Mouse (Mus musculus) heart, adult 8-10 months (tissue): ENCODE measurements at regions not wholly inside any gene's neighbourhood (a gene's known extent, or its start where the extent isn't known, plus 50 kb on each side); places are given as distances from the start of the nearest gene placed in this dataset.

Experiments
- DNase-seq: peaks from one replicate; pipeline ENCODE4 v3.0.0; 2022; ENCODE audit warnings: low spot score

DNA sequence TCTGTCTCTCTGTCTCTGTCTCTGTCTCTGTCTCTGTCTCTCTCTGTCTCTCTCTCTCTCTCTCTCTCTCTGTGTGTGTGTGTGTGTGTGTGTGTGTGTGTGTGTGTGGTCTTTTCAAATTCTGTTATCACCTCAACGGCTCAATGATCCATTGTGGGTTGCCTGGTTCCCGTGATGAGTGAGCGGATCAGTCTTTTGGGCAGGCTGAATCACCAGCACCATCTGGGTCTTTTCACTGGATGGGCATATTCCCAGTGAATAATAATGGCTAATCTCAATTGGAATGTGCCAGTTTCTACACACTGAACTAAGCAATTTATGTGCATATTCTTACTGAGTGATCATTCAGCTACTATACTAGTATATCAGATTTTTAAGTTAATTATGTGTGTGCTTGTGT is 216.4 kb downstream of the Lmx1a start:
- no peak for DNase-seq

DNA sequence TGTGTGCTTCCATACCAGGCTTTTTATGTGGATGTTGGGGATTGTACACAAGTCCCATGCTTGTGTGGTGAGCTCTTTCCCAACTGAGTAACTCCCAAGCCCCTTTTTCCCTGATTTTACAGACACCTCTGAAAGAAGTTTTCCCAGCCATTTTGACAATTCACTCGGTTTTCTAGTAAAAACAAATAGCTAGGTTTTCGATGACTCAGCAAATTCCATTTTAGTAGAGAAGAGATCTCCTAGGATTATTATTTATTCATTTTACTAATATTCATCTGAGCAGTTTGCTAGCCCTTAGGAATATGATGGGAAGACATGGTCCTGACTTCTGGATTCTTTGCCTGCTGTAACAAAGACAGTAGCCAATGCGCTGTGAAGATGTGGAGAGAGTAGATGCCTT is 223.0 kb downstream of the Lmx1a start:
- DNase-seq = no peak

DNA sequence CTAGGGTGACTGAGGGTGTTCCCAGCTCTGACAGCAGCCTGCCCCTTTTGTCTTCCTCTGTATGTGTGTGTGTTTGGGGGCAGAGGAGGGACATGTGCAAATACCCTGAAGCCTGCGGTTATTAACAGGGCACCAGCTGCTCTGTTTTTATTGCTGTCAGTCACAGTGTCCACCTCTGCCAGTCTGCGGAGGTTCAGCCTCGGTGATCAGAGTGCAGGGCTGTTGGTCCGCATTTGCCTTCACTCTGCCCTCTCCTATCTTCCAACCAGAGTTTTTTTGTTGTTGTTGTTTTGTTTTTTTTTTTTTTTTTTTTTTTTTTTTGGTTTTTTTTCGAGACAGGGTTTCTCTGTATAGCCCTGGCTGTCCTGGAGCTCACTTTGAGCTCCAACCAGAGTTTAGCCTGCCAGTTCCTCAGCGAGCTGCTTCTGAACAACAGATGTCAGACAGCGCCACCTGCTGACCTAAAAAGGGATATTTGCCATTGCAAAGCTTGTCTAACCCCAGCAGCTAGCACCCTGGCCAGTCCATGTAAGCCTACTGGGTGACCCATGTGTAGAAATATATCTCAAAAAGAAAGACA is 226.0 kb downstream of the Lmx1a start:
- peak; percentile 42 for DNase-seq

DNA sequence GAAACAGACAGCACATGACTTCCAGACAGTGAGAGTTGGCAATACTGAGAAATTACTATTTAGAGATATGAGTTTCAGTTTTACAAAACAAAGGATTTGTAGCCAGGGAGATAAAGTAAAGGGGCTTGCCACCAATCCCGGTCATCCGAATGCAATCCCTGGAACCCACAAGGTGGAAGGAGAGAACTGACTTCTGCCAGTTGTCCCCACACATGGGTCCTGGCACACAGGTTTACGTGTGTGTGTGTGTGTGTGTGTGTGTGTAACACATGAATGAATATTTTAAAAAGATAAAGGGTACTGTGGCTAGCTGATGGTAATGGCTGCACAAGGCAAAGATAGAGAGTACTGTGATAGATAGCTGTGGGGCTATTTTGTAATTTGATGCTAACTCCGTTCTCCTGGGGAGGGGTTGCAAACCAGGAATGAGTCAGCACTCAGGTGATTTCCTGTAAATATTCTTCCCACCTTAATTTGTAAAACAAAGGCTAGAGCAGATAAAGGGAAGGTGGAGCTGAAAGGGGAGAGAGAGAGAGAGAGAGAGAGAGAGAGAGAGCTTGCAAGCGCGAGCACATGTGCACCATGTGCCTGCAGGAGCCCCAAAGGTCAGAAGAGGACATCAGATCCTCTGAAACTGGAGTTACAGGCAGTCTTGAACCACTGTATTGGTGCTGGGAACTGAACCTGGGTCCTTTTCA is 226.7 kb downstream of the Lmx1a start:
- DNase-seq = no peak

DNA sequence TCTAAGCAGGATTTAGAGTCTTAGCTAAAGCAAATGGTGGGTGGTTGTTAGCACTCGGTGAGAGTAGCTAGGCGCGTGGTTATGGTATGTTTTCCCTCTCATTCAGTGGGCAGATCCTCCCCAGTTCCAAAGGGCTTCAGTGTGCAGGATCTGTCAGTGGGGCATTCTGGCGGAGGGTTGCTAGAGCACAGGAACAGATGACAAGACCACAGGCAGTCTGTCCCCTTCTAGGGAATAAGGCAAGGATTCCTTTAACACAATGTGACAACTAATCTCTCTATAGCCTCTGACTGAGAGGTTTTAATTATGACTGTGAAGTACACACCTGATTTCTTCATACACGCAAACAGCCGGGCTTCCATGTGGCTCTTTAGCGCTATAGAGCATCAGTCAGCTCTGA is 233.9 kb downstream of the Lmx1a start:
- no peak for DNase-seq

DNA sequence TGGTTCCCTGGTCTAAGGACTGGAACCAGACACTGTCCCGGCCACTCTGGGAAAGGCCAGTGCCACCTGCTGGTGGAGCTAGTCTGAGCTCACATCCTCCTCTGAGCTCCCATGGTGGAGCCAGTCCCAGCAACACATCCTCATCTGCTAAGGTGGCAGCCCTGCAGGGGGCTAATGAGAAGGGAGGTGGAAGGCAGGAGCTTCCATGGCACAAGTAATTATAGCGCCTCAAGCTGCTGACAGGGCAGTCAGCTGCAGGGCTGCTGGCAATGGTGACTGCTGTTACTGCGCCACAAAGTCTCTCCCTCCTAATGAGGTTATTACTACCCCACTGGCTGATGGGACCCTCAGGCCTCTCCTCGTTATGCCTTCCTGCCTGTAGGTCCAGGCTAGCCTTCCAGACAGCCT is 239.0 kb downstream of the Lmx1a start:
- DNase-seq = no peak

DNA sequence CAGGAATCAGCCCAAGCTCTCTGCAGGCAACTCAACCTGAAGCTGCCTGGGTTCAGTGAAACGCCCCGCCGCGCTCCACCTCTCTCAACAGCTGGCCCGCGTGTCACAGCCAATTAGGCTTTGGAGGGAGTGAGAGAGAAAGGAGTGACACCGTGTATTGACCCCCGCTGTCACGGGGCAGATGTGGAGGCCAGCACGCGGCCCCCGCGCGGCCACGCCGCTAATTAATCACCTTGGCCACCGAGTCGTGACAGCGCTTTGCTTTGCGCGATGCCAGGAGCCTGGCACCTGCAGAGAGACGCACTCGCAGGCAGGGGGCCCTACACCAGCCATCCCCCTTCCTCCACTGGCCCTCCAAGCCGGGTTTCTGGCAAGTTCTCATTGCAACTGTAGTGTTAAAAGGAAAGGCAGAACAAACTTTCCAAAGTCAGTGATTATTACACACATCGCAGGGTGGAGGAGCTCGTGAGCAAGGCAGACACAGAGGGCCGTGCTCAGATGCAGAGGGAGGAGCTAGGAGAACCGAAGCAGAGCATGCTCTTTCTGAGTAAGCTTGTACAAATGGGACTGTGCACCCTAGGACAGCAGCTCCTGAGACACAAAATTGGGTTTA is 240.8 kb downstream of the Lmx1a start:
- DNase-seq = no peak

DNA sequence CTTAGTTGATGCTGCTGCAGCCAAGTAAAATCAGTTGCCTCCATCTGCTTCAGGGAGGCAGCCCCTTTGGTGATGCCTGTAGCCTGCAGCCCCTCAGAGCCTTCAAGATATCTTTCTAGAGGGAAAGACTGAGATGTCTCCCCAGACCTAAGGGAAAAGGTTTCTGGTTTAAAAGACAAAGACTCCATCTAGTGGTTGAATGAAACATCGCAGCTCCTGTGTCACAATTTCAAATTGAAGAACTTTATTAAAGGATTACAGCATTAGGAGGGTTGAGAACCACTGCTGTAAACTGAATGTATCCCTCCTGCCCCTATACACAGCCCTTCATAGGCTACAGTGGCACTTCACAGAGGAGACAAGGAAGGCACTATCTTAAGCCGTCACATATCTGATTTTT is 243.1 kb downstream of the Lmx1a start:
- DNase-seq = peak; percentile 12

DNA sequence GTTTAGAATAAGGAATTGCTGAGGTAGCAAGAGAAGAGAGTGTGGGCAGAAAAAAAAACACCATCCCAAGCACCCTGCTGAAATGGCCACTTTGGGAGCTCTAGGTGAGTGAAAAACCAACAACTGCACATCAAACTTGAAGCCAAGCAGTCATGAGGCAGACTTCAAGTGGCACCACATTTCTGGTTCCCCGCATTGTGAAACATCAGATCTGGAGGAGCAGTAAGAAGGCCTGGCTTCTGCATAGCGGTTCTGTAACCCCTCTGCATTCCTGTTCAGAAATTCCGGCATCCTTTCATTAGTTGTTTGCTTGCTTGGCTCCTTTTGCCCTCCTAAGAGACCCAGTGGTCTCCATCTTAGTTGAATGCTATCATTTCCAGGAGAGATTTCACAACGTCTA is 247.7 kb downstream of the Lmx1a start:
- DNase-seq = no peak

DNA sequence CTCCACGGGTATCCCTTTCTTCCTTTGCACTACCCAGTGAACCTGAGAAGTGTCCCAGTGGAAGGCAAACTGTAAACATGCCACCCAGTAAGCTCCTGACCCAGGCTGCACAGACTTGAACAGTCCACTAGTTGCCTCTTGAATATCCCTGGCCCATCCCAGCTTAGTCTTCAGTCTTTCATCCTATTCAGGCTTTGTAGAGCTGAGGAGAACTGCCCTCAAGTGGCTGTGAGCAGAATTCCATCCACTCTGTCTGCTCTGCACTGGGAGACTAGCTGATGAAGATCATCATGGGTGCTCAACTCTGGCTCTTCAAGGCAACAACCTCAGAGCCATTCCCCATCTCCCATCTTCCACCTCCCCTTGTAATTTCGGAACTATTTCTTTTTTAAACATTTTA is 249.1 kb downstream of the Lmx1a start:
- DNase-seq = no peak

DNA sequence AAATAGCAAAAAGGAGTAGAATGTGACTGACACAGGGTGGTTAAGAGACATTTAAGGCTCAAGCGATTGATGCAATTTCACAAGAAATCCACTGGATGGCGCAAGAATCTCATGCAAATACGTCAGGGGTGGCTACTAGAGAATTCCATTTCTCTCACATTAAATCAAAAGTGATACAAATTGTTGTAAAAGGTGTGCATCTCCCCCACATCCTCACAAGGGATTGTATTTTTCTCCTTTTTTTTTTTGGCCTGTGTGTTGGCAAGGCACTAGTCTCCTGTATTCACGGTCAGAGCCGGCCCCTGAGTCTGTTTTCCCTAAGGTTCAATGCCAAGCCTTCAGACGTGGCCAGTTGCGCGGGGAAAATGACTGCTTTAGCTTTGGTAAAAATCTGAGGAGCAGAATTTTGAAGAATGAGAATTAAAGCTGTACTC is 253.0 kb downstream of the Lmx1a start:
- DNase-seq = peak; percentile 26

DNA sequence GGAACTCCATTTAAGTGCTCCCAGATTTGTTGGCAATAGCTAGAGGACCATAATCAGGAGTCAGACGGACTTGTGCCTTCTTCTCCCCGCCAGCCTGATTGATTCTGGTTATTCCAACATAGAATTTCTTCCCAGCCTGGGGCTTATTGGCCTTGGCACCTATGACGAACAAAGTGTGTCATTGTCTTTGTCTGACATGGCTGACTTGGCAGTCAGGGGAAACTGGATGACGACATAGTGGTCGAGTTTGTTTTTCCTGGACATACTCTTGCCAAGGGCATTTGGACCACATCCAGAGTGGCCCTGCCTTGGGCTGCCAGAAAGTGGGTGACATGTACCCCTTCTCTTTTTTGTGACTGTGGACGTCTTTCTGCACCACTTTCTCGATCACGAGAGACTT is 254.1 kb downstream of the Lmx1a start:
- no peak for DNase-seq

DNA sequence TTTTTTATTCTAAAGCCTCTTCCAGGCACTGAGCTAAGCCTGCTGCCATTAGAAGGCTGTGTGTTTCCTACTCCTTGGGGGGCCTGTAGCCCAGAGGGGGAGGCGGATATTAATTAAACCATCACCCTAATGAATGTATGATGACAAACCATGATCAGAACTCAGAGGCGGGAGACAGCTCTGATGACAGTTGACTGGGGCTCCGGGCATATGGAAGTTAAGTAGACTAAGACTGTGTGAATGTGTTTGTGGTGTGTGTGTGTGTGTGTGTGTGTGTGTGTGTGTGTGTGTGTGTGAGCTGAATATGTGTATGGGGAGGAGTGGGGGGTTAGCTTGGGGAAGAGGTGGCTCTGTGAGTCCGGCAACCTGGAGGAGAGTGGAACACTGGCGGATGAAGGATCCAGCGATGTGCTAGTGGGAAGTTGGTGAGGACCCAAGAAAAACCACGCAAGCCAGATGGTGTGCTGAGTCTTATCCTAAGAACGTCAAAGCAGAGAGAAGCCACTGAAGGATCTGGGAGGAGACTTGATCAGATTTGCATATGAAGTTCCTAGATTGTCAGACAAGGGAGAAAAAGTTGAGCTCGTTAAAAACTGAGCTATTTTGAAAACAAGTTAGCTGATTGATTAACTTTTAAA is 256.7 kb downstream of the Lmx1a start:
- no peak for DNase-seq

DNA sequence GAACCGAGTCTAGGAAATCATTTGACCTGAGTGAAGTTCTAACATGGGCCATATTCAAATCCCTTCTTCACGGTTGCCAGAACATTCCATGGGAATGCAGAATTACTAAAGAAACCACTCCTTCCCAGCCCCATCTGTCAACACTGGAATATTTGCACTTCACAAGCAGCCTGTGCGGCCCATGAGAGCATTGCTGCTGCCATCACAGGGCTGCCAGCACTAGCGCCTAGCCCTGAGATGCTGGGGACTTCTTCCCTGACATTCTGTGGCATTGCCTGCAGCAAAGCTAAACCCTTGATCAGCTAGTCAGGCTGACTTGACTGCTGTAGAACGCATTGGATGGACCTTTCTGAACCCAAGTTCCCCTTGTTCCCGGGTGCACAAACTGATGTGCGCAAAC is 258.8 kb downstream of the Lmx1a start:
- DNase-seq = no peak

DNA sequence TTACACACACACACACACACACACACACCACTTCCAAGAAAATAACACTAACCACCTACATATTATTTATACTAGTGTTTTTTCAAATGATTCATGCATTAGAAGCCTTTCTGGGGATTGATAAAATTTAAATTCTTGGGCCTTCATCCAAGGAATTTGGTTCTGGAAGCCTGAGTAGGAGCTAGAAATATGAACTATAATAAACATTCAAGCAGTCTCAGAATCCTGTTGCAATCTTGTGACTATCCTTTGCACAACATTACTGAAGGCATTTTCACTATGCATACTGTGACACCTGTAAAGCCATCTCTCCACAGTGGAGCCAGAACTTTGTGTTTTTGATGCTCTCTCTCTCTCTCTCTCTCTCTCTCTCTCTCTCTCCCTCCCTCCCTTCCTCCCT is 262.7 kb downstream of the Lmx1a start:
- DNase-seq = no peak

DNA sequence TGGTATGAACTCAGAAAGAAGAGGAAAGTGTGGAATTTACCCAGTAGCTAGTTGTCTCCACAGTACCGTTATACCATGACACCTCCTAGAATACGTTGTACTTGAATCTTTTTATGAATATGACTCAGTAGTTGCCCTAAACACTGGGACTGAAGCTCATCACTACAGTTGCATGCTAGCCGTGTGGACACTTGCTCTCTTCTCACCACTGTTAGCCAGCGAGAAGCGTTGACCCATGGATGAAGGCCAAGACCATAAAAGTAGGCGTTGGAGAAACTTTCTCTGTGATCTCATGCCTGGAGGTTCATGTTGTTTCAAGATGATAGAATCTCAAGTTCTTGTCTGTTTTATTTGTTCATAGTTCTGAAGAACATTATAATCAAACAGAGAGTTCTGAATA is 269.5 kb downstream of the Lmx1a start:
- no peak for DNase-seq

DNA sequence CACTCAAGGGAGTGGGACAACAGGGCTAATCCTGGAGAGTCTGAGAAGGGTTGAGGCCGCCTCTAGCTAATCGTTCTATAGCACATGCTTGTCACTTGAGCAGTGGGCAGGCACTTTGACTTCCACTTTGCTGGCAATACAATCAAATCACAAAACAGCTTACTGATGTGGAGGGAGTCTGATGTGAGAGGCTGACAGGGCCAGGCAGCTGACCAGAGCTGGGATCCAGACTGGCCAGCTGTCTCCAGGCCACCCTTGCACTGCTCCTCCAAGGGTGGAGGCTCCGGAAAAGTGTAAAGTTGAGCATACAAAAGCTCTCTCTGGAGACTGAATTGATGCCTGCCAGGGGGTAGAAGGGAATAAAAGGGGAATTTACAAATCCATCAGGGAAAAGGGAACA is 280.5 kb downstream of the Lmx1a start:
- DNase-seq = peak; percentile 3

DNA sequence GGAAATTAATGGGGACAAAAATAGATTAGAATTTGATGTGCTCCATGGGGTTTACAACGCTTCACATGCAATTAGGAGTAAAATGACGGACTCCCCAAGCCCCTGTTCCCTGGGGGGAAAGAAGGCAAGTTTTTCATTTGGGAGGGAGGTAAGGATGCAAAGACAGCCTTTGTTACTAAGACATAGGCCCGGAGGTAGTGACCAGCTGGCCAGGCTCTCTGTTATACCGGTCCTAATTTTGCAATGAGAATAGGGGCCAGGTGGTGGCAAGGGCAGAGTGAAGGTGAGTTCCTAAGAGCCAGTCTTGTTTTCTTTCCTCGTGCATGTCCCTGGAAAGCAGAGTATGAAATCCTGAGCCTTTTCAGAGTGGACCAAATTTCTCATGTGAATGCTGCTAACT is 280.9 kb downstream of the Lmx1a start:
- no peak for DNase-seq

DNA sequence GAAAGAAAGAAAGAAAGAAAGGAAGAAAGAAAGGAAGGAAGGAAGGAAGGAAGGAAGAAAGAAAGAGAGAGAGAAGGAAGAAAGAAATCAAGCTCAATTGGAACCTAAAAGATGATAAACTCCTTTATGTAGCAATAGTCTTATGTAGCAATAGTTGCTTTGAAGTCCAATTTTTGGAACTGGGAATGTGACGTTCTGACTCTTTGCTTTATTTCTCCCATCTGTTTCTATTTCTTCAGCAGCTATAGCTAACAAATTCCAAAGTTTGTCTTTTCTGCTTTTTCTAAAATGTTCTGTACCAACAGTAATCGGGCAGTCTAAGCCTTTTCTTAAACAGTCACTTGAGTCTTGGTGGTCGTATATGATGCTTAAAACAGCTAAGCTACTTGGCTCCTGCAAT is 287.7 kb downstream of the Lmx1a start:
- no peak for DNase-seq

DNA sequence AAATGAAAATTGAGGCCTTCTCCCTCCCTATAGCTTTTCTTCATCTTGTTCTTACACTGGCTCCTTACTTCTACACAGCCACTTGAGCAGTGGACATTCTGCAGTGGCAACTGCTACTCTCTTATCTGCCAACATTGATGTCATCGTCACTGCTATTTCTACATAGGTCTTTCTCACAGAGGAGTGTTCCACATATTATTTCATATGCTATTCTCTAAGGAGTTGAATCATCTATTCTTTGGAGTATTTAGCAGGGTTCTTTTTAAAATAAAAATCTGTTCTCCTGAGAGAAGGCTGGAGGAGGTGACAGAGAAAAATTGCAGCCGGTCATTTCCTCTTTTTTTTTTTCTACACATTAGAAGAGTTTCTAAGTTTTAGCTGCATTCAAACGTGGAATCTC is 290.1 kb downstream of the Lmx1a start:
- no peak for DNase-seq

DNA sequence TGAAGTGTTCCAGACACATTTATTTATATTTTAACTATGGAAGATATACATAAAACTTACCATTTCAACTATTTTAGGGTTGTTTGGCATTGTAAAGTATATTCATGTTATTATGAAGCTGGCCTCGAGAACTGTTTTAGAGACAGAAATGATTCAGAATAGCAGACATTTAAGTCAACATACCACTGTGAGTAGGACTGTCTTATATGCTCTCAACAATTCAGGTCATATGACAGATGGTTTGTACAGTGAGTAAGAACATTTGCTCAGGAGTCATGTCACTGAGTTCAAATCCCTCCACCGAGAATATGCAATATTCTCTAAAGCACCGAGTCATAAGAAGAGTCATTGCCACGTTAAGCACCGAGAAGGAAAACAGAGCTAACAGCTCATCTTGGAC is 290.6 kb downstream of the Lmx1a start:
- no peak for DNase-seq

DNA sequence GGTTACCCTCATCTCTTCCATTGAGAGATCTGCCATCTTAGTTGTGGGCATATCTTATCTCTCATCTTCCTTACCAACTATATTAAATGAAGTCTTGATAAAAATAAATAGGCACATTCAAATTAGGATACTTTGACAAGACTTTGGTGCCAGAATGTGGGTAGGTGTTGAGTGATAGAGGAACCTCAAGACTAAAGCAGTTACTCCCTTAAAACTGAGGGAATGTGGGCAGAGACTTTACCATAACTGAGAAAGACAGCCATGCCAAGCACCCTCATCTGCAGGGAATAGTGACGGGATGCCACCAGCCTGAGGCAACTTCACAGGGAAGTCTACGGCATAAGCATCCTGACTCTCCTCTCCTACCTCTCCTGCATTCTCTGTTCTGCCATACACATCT is 292.3 kb downstream of the Lmx1a start:
- DNase-seq = no peak

DNA sequence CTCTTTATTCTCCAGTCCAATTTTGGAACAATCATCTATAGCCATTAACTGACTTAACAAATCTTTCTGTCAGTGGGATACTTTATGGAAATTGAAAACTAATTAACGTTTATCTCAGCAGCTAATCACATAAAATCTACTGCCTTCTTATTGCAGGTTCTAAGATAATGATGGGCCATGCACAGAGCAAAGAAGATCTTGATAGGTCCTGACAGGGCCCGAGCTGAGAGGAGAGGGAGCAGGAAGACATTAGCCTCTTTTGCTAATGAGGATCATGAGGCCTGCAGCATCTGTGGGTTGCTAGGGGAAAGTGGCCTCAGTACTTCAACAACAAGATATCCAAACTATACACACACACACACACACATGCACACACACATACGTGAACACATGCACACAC is 318.4 kb downstream of the Lmx1a start:
- no peak for DNase-seq
